Mouse (Mus musculus) small intestine, adult 2 months (tissue): ENCODE data around the gene Mark4.

ENCODE experiments used
- CTCF ChIP-seq: fragments of 200-500 bp; IDR thresholded peaks from 2 replicates; pipeline ENCODE4 v1.5.1; 2012; ENCODE audit warnings: low read depth, mild to moderate bottlenecking, control low read depth, inconsistent platforms, low read length, moderate library complexity, mixed read lengths; ENCODE audit not compliant: insufficient replicate concordance, insufficient read length; ENCODE audit errors: extremely low read depth
- POLR2A ChIP-seq: fragments of 200-500 bp; IDR thresholded peaks from 2 replicates; pipeline ENCODE4 v1.6.1; 2012; ENCODE audit warnings: low read depth, mild to moderate bottlenecking, control low read depth, inconsistent platforms, low read length, moderate library complexity

- TF ChIP-seq CTCF (no peak), POLR2A (no peak)
Observed at GRCm38 (mm10) chr7:19485488-19485887, 26.9 kb upstream of the Mark4 start.
